Mouse (Mus musculus) megakaryocyte progenitor cell, adult 5-6 weeks (primary cell): ENCODE data around the gene Ndufs2. TPM values are rescaled to one million over a fixed set of nuclear protein-coding genes. Genes with fewer than 3 reads are reported as not detected.
"Not testable (repeated sequence)": the region's sequence is repeated elsewhere in the genome, so short reads cannot be mapped to it uniquely, and the experiment has no call there.

Experiments
- ATAC-seq: replicated peaks from 2 replicates; pipeline ENCODE4 v1.8.0; 2016; ENCODE audit warnings: mild to moderate bottlenecking, moderate TSS enrichment, inconsistent platforms; ENCODE audit not compliant: poor library complexity
- total RNA-seq, 2 experiments: library from RNA; stranded (forward) in 1 of 2; stranded (reverse) in 1 of 2; fragments of 157-497, 149-512 nt in 1 of 2; fragments of 200-1000 nt in 1 of 2; gene quantifications; 2 replicates each; pipeline versions ENCODE4 v1.2.3 to v1.2.4; 2015 to 2017

The Ndufs2 gene
- total RNA-seq, 2 experiments from 2014 or later, result 280 to 323 TPM

GRCm38 (mm10) chr1:171256937-171257548 is 5.9 kb upstream of the Ndufs2 start:
- ATAC-seq, result peak; percentile 82

- no peak for ATAC-seq
Measured at GRCm38 (mm10) chr1:171256095-171256818, 5.1 kb upstream of the Ndufs2 start.

GRCm38 (mm10) chr1:171252415-171252814 is 1.2 kb upstream of the Ndufs2 start:
- no peak for ATAC-seq

- no peak for ATAC-seq
Measured at GRCm38 (mm10) chr1:171251594-171252324, 571 bp upstream of the Ndufs2 start.

- ATAC-seq, result no peak
Measured at GRCm38 (mm10) chr1:171249913-171250600, 1.1 kb downstream of the Ndufs2 start, which contains the start of gene Adamts4. Gene Adamts4, plus strand, starts transcription at chr1:171250421.

GRCm38 (mm10) chr1:171248386-171249226 is 2.6 kb downstream of the Ndufs2 start:
- no peak for ATAC-seq

- no peak for ATAC-seq
Measured at GRCm38 (mm10) chr1:171247916-171248315, 3.3 kb downstream of the Ndufs2 start.

GRCm38 (mm10) chr1:171247453-171247841 is 3.7 kb downstream of the Ndufs2 start:
- peak; percentile 21 for ATAC-seq

- ATAC-seq, result peak; percentile 94
Measured at GRCm38 (mm10) chr1:171246709-171247452, 4.3 kb downstream of the Ndufs2 start.

- ATAC-seq, result no peak
Measured at GRCm38 (mm10) chr1:171245353-171245752, 5.8 kb downstream of the Ndufs2 start.

GRCm38 (mm10) chr1:171241952-171242351 is 9.2 kb downstream of the Ndufs2 start:
- not testable (repeated sequence) for ATAC-seq

GRCm38 (mm10) chr1:171240911-171241310 is 10.3 kb downstream of the Ndufs2 start:
- no peak for ATAC-seq

GRCm38 (mm10) chr1:171239992-171240744 is 11.0 kb downstream of the Ndufs2 start:
- no peak for ATAC-seq

GRCm38 (mm10) chr1:171238463-171238862 is 12.7 kb downstream of the Ndufs2 start:
- peak; percentile 82 for ATAC-seq

- ATAC-seq, result no peak
Measured at GRCm38 (mm10) chr1:171237438-171237837, 13.8 kb downstream of the Ndufs2 start.

GRCm38 (mm10) chr1:171235791-171236190 is 15.4 kb downstream of the Ndufs2 start:
- no peak for ATAC-seq

GRCm38 (mm10) chr1:171234538-171234937 is 16.6 kb downstream of the Ndufs2 start:
- peak; percentile 7; the same call in 1 of the 2 replicates for ATAC-seq

GRCm38 (mm10) chr1:171234126-171234525 is 17.1 kb downstream of the Ndufs2 start, which contains the start of gene Fcer1g:
Gene Fcer1g, minus strand, starts transcription at chr1:171234365.
- peak; percentile 67 for ATAC-seq
